Mouse (Mus musculus) neural tube, embryonic 13.5 days (tissue): ENCODE results near the gene Gjb5. TPM values are rescaled to one million over a fixed set of nuclear protein-coding genes. Genes with fewer than 3 reads are reported as not detected.

Experiments used
- ATAC-seq: fragments of 200-750 bp; cut with Nextera tagmentation; 2 replicates; pipeline ENCODE4 v1.8.0; 2017; ENCODE audit warnings: low read depth, mild to moderate bottlenecking, moderate TSS enrichment, moderate library complexity
- H3K27ac ChIP-seq: fragments of 300-500 bp; sonication (generic); replicated peaks from 2 replicates; pipeline ENCODE4 v1.5.1; 2015; ENCODE audit warnings: moderate library complexity, mild to moderate bottlenecking, inconsistent platforms
- H3K27me3 ChIP-seq: fragments of 300-500 bp; sonication (generic); 2 replicates; pipeline ENCODE4 v1.6.1; 2015; ENCODE audit warnings: mild to moderate bottlenecking, inconsistent platforms
- H3K36me3 ChIP-seq: fragments of 300-500 bp; sonication (generic); 2 replicates; pipeline ENCODE4 v1.6.1; 2015; ENCODE audit warnings: mild to moderate bottlenecking, inconsistent platforms
- H3K4me1 ChIP-seq: fragments of 300-500 bp; sonication (generic); replicated peaks from 2 replicates; pipeline ENCODE4 v1.6.1; 2015; ENCODE audit warnings: inconsistent platforms
- H3K4me2 ChIP-seq: fragments of 300-500 bp; sonication (generic); 2 replicates; pipeline ENCODE4 v1.6.1; 2015; ENCODE audit warnings: inconsistent platforms, mild to moderate bottlenecking, moderate library complexity
- H3K4me3 ChIP-seq: fragments of 300-500 bp; sonication (generic); 2 replicates; pipeline ENCODE4 v1.5.1; 2015; ENCODE audit warnings: mild to moderate bottlenecking, inconsistent platforms
- H3K9ac ChIP-seq: fragments of 300-500 bp; sonication (generic); 2 replicates; pipeline ENCODE4 v1.6.1; 2015; ENCODE audit warnings: moderate library complexity, mild to moderate bottlenecking, inconsistent platforms
- H3K9me3 ChIP-seq: fragments of 300-500 bp; sonication (generic); 2 replicates; pipeline ENCODE4 v1.6.1; 2016; ENCODE audit warnings: inconsistent platforms
- WGBS: fragments of 180-500 bp; shearing (Covaris S2); methylation state at CpG from one replicate; pipeline ENCODE4 v1.1.7; 2015; 5-methylcytosine and 5-hydroxymethylcytosine counted together
- polyA plus RNA-seq: library from polyadenylated mRNA; unstranded; fragments of >200 nt; fragmentation: Nextera tagmentation; extraction: Ambion mirVana; gene quantifications from 2 replicates; pipeline ENCODE4 v1.2.1, GENCODE M21; 2015

Gene Gjb5
- polyA plus RNA-seq, 1 experiment from 2014 or later: 0.22 TPM

- H3K36me3 ChIP-seq: no peaks in the 10 kb centered on the region
- H3K27ac ChIP-seq: no peak overlapping the region
- H3K9ac ChIP-seq: no peak overlapping the region
- H3K4me1 ChIP-seq: peaks cover 30% of the 10 kb centered on the region
- H3K4me2 ChIP-seq: no peak overlapping the region
- no peaks in the 10 kb centered on the region for H3K27me3 ChIP-seq
- H3K4me3 ChIP-seq: no peak overlapping the region
- ATAC-seq: 0 out of 2 replicates have a peak, but pooled peaks have one; percentile 55
- WGBS: 28% methylated on average over 13 of the region's 13 CpGs
- no peaks in the 10 kb centered on the region for H3K9me3 ChIP-seq
These were observed 10.5 kb upstream of the Gjb5 start for GRCm38 (mm10) chr4:127368379-127368973.

GRCm38 (mm10) chr4:127365834-127366233, 7.9 kb upstream of the Gjb5 start:
- Histone ChIP-seq H3K4me2 (no peak overlapping the region), H3K9me3 (no peaks in the 10 kb centered on the region), H3K27me3 (no peaks in the 10 kb centered on the region), H3K36me3 (no peaks in the 10 kb centered on the region), H3K27ac (0 out of 2 replicates have a peak overlapping the region, but pooled peaks have one; percentile 18), H3K9ac (no peak overlapping the region), H3K4me1 (peaks cover 28% of the 10 kb centered on the region), H3K4me3 (no peak overlapping the region)
- ATAC-seq: no peak
- 11% methylated on average over 4 of the region's 4 CpGs for WGBS

- Histone ChIP-seq H3K27me3 (no peaks in the 10 kb centered on the region), H3K9ac (no peak overlapping the region), H3K4me3 (no peak overlapping the region), H3K27ac (peak overlapping the region; percentile 18; the same call in 1 of the 2 replicates), H3K36me3 (no peaks in the 10 kb centered on the region), H3K4me2 (no peak overlapping the region), H3K9me3 (no peaks in the 10 kb centered on the region), H3K4me1 (peaks cover 28% of the 10 kb centered on the region)
- WGBS: 14% methylated on average over 5 of the region's 5 CpGs
- ATAC-seq: no peak
These were observed 7.5 kb upstream of the Gjb5 start for GRCm38 (mm10) chr4:127365433-127365832.

- ATAC-seq: no peak
- H3K4me1 ChIP-seq: peaks cover 28% of the 10 kb centered on the region
- H3K27ac ChIP-seq: no peak overlapping the region
- 66% methylated on average over 6 of the region's 6 CpGs for WGBS
- H3K4me3 ChIP-seq: no peak overlapping the region
- no peaks in the 10 kb centered on the region for H3K36me3 ChIP-seq
- no peaks in the 10 kb centered on the region for H3K27me3 ChIP-seq
- no peaks in the 10 kb centered on the region for H3K9me3 ChIP-seq
- H3K9ac ChIP-seq: no peak overlapping the region
- H3K4me2 ChIP-seq: no peak overlapping the region
These were observed 6.5 kb upstream of the Gjb5 start for GRCm38 (mm10) chr4:127364431-127364830.

GRCm38 (mm10) chr4:127363331-127363730, 5.3 kb upstream of the Gjb5 start:
- no peak for ATAC-seq
- Histone ChIP-seq H3K9me3 (no peaks in the 10 kb centered on the region), H3K9ac (no peak overlapping the region), H3K36me3 (no peaks in the 10 kb centered on the region), H3K4me3 (no peak overlapping the region), H3K27ac (no peak overlapping the region), H3K4me1 (peaks cover 20% of the 10 kb centered on the region; the same call in 1 of the 2 replicates), H3K4me2 (no peak overlapping the region), H3K27me3 (no peaks in the 10 kb centered on the region)
- WGBS: 54% methylated on average over 4 of the region's 4 CpGs

GRCm38 (mm10) chr4:127362520-127362919, 4.5 kb upstream of the Gjb5 start:
- ATAC-seq: no peak
- no peak overlapping the region for H3K4me2 ChIP-seq
- no peak overlapping the region for H3K9ac ChIP-seq
- H3K27me3 ChIP-seq: no peaks in the 10 kb centered on the region
- H3K4me3 ChIP-seq: no peak overlapping the region
- H3K36me3 ChIP-seq: no peaks in the 10 kb centered on the region
- H3K9me3 ChIP-seq: no peaks in the 10 kb centered on the region
- 83% methylated on average over 3 of the region's 3 CpGs for WGBS
- H3K4me1 ChIP-seq: peaks cover 23% of the 10 kb centered on the region; the same call in 1 of the 2 replicates
- H3K27ac ChIP-seq: no peak overlapping the region

- H3K36me3 ChIP-seq: no peaks in the 10 kb centered on the region
- no peak overlapping the region for H3K9ac ChIP-seq
- no peaks in the 10 kb centered on the region for H3K9me3 ChIP-seq
- H3K27ac ChIP-seq: no peak overlapping the region
- H3K27me3 ChIP-seq: no peaks in the 10 kb centered on the region
- no peak overlapping the region for H3K4me2 ChIP-seq
- 74% methylated on average over 15 of the region's 15 CpGs for WGBS
- H3K4me3 ChIP-seq: no peak overlapping the region
- no peak for ATAC-seq
- peaks cover 24% of the 10 kb centered on the region; the same call in 1 of the 2 replicates for H3K4me1 ChIP-seq
These were observed 3.2 kb downstream of the Gjb5 start for GRCm38 (mm10) chr4:127354506-127355485.

GRCm38 (mm10) chr4:127353951-127354438, 4.0 kb downstream of the Gjb5 start, which contains the start of gene Gjb4:
Gene Gjb4, minus strand, starts transcription at chr4:127354081.
- 49% methylated on average over 8 of the region's 8 CpGs for WGBS
- Histone ChIP-seq H3K9ac (no peak within 1 kb of the TSS), H3K36me3 (no peaks in the 10 kb centered on the region), H3K27ac (no peak within 1 kb of the TSS), H3K4me1 (peaks cover 24% of the 10 kb centered on the region; the same call in 1 of the 2 replicates), H3K9me3 (no peaks in the 10 kb centered on the region), H3K27me3 (no peaks in the 10 kb centered on the region), H3K4me3 (no peak within 1 kb of the TSS), H3K4me2 (no peak within 1 kb of the TSS)
- ATAC-seq: no peak

GRCm38 (mm10) chr4:127352594-127352993, 5.4 kb downstream of the Gjb5 start:
- Histone ChIP-seq H3K9ac (no peak overlapping the region), H3K36me3 (no peaks in the 10 kb centered on the region), H3K4me2 (no peak overlapping the region), H3K27ac (no peak overlapping the region), H3K4me1 (peaks cover 16% of the 10 kb centered on the region; the same call in 1 of the 2 replicates), H3K9me3 (no peaks in the 10 kb centered on the region), H3K4me3 (no peak overlapping the region), H3K27me3 (no peaks in the 10 kb centered on the region)
- ATAC-seq: no peak
- 23% methylated on average over 1 of the region's 1 CpGs for WGBS

GRCm38 (mm10) chr4:127349560-127350300, 8.3 kb downstream of the Gjb5 start:
- H3K4me2 ChIP-seq: no peak overlapping the region
- no peaks in the 10 kb centered on the region for H3K36me3 ChIP-seq
- peaks cover 16% of the 10 kb centered on the region; the same call in 1 of the 2 replicates for H3K4me1 ChIP-seq
- no peak overlapping the region for H3K27ac ChIP-seq
- H3K9me3 ChIP-seq: no peaks in the 10 kb centered on the region
- ATAC-seq: no peak
- H3K9ac ChIP-seq: no peak overlapping the region
- H3K27me3 ChIP-seq: no peaks in the 10 kb centered on the region
- WGBS: 70% methylated on average over 4 of the region's 4 CpGs
- no peak overlapping the region for H3K4me3 ChIP-seq

- H3K36me3 ChIP-seq: no peaks in the 10 kb centered on the region
- 85% methylated on average over 5 of the region's 5 CpGs for WGBS
- no peak overlapping the region for H3K4me2 ChIP-seq
- H3K4me1 ChIP-seq: no peaks in the 10 kb centered on the region
- no peaks in the 10 kb centered on the region for H3K27me3 ChIP-seq
- no peak overlapping the region for H3K27ac ChIP-seq
- no peak overlapping the region for H3K9ac ChIP-seq
- H3K9me3 ChIP-seq: no peaks in the 10 kb centered on the region
- ATAC-seq: no peak
- no peak overlapping the region for H3K4me3 ChIP-seq
These were observed 13.0 kb downstream of the Gjb5 start for GRCm38 (mm10) chr4:127345000-127345399.
